Mouse (Mus musculus): ENCODE results near the gene Dtd1. TPM values are rescaled to one million over a fixed set of nuclear protein-coding genes. Genes with fewer than 3 reads are reported as not detected.

The Dtd1 gene
- polyA plus RNA-seq, 1 experiment = 44.7 TPM

DNA sequence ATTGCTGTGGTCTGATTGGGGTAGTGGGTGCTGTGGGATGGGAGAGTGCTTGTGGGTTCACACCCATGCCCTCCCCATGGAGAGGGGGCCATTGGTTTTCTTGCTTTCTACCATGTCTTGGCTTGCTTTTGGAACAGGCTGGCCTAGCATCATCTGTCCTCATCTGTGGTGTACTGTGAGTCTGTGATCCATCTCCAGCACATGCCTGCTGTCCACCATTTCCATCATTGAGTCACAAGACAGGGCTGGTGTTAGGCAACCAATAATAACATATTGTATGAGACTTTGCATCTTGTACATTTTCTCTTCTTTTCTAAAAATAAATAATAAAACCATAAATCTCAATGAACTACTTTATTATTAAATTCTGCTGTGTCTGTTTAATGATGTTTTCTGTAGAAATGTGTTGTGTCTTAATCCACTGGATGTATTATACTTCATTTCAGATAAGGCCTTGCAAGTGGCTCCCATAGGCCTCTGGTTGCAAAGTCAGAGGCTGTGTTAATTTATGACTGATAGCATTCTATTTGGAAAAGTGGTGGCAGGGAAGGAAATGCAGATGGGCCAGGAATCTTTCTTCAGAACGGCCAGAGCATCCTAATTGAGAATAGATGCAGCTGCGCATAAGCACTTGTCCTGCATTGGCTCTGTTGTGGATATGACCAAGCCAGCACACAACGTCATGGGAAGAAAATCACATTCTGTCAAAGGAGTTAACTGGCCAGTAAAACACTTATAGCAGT is 168.8 kb downstream of the Dtd1 start:
- no peak overlapping the region for H3K27ac ChIP-seq (ENCODE audit: insufficient read depth, low read length)
- H3K9me3 ChIP-seq (replicated peaks; ENCODE audit: control insufficient read depth, insufficient read depth, low read length, poor library complexity, severe bottlenecking) = no peaks in the 10 kb centered on the region
- H3K9ac ChIP-seq (ENCODE audit: low read depth, poor library complexity, severe bottlenecking) = no peak overlapping the region
- no peaks in the 10 kb centered on the region for H3K27me3 ChIP-seq (ENCODE audit: control insufficient read depth, insufficient read depth, low read length, poor library complexity, severe bottlenecking)
- no peaks in the 10 kb centered on the region for H3K4me1 ChIP-seq (ENCODE audit: control insufficient read depth, insufficient read depth, low read length)
- TF ChIP-seq CTCF (IDR thresholded peaks at IDR 0.05; ENCODE audit: low read depth, low read length) (no peak), EP300 (IDR thresholded peaks at IDR 0.05; ENCODE audit: insufficient read depth, low read depth, low read length) (no peak), POLR2A (IDR thresholded peaks at IDR 0.05; ENCODE audit: insufficient read depth, low read length) (no peak)
- no peak overlapping the region for H3K4me3 ChIP-seq (ENCODE audit: low read depth, low read length)
- H3K36me3 ChIP-seq (ENCODE audit: control insufficient read depth, insufficient read depth, low read length, poor library complexity, severe bottlenecking) = no peaks in the 10 kb centered on the region

DNA sequence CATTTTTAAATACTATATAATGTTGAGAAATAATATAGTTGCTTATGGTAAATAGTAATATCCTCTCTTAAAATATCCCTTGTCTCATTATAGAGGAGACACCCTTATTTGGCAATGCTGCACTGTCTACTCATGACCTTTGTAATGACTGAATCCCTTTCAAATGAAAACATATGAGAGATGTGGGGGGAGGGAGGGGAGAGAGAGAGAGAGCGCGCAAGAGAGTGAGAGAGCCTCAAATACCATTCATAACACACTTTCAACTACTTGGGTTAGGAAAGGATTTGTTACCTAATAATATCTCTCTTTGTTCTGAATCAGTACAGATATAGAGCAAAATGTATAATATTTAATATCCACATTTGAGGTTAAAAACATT is 169.4 kb downstream of the Dtd1 start:
- Histone ChIP-seq H3K4me1 (ENCODE audit: control insufficient read depth, insufficient read depth, low read length) (no peaks in the 10 kb centered on the region), H3K9me3 (replicated peaks; ENCODE audit: control insufficient read depth, insufficient read depth, low read length, poor library complexity, severe bottlenecking) (no peaks in the 10 kb centered on the region), H3K36me3 (ENCODE audit: control insufficient read depth, insufficient read depth, low read length, poor library complexity, severe bottlenecking) (no peaks in the 10 kb centered on the region), H3K27me3 (ENCODE audit: control insufficient read depth, insufficient read depth, low read length, poor library complexity, severe bottlenecking) (no peaks in the 10 kb centered on the region), H3K4me3 (ENCODE audit: low read depth, low read length) (no peak overlapping the region), H3K27ac (ENCODE audit: insufficient read depth, low read length) (no peak overlapping the region), H3K9ac (ENCODE audit: low read depth, poor library complexity, severe bottlenecking) (no peak overlapping the region)
- TF ChIP-seq EP300 (IDR thresholded peaks at IDR 0.05; ENCODE audit: insufficient read depth, low read depth, low read length) = no peak
- no peak for TF ChIP-seq CTCF (IDR thresholded peaks at IDR 0.05; ENCODE audit: low read depth, low read length)
- TF ChIP-seq POLR2A (IDR thresholded peaks at IDR 0.05; ENCODE audit: insufficient read depth, low read length) = no peak

DNA sequence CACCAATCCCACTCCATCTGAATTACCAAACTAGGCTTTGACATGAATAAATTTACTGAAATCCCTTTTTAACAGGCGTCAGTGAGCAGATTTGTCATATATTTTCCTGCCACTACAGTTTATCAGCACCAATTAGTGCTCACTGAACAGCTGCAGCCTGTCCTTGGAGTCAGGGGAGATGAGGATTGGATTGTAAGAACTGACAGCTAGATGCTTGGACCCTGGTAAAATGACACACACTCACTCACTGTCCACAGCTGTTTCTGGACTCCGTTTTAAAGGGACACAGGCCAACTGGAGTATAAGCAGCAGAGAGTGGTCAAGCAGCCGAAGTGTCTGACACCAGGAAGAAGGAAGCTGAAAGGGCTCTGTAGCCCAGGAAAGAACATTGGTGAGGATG is 169.9 kb downstream of the Dtd1 start:
- Histone ChIP-seq H3K4me1 (ENCODE audit: control insufficient read depth, insufficient read depth, low read length) (no peaks in the 10 kb centered on the region), H3K27me3 (ENCODE audit: control insufficient read depth, insufficient read depth, low read length, poor library complexity, severe bottlenecking) (no peaks in the 10 kb centered on the region), H3K9ac (ENCODE audit: low read depth, poor library complexity, severe bottlenecking) (no peak overlapping the region), H3K4me3 (ENCODE audit: low read depth, low read length) (no peak overlapping the region), H3K27ac (ENCODE audit: insufficient read depth, low read length) (no peak overlapping the region), H3K9me3 (replicated peaks; ENCODE audit: control insufficient read depth, insufficient read depth, low read length, poor library complexity, severe bottlenecking) (no peaks in the 10 kb centered on the region), H3K36me3 (ENCODE audit: control insufficient read depth, insufficient read depth, low read length, poor library complexity, severe bottlenecking) (no peaks in the 10 kb centered on the region)
- TF ChIP-seq POLR2A (IDR thresholded peaks at IDR 0.05; ENCODE audit: insufficient read depth, low read length) (no peak), CTCF (IDR thresholded peaks at IDR 0.05; ENCODE audit: low read depth, low read length) (no peak), EP300 (IDR thresholded peaks at IDR 0.05; ENCODE audit: insufficient read depth, low read depth, low read length) (no peak)

DNA sequence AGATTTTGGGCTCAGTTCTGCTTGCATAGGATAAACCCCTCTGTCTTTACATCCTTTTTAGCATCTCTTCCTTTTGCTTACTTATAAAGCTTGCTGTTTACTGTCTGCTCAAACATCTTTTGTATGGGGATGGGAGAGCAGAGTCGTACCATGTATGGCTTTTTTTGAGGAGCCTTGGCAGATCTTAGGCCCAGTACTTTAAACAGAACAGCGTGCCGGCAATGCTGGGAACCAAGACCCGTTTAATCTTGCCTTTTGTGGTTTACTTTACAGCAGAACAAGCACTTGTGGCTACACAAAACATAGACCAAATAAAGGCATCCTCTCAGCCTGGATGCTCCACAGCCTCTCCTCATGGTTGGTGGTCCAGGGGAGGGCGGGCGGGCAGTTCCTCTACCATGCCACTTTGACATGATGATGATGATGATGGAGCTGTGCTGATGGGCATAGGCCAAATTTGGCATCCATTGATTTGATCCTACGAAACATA is 170.8 kb downstream of the Dtd1 start:
- TF ChIP-seq POLR2A (IDR thresholded peaks at IDR 0.05; ENCODE audit: insufficient read depth, low read length) = no peak
- TF ChIP-seq CTCF (IDR thresholded peaks at IDR 0.05; ENCODE audit: low read depth, low read length) = no peak
- no peak for TF ChIP-seq EP300 (IDR thresholded peaks at IDR 0.05; ENCODE audit: insufficient read depth, low read depth, low read length)
- Histone ChIP-seq H3K4me3 (ENCODE audit: low read depth, low read length) (no peak overlapping the region), H3K9ac (ENCODE audit: low read depth, poor library complexity, severe bottlenecking) (no peak overlapping the region), H3K27ac (ENCODE audit: insufficient read depth, low read length) (no peak overlapping the region), H3K9me3 (replicated peaks; ENCODE audit: control insufficient read depth, insufficient read depth, low read length, poor library complexity, severe bottlenecking) (no peaks in the 10 kb centered on the region), H3K36me3 (ENCODE audit: control insufficient read depth, insufficient read depth, low read length, poor library complexity, severe bottlenecking) (no peaks in the 10 kb centered on the region), H3K27me3 (ENCODE audit: control insufficient read depth, insufficient read depth, low read length, poor library complexity, severe bottlenecking) (no peaks in the 10 kb centered on the region), H3K4me1 (ENCODE audit: control insufficient read depth, insufficient read depth, low read length) (no peaks in the 10 kb centered on the region)

DNA sequence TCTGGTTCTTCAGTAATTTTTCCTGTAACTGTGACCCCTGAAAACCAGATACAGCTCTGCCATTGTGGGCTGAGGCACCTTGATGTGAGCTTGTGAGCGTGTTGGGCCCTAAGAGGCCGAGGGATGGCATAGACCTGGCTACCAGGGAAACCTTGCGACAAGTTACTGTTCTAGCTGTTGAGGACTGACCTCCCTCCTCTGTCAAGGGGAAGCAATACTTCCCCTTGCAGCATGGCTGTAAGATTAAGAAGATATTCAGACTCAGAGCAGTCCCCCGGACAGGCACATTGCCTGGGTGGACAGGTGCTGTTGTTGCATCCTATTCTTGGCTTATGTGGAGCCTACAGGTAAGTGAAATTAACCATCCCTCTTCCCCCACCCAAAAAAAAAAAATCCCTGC is 172.1 kb downstream of the Dtd1 start:
- H3K9ac ChIP-seq (ENCODE audit: low read depth, poor library complexity, severe bottlenecking) = no peak overlapping the region
- H3K9me3 ChIP-seq (replicated peaks; ENCODE audit: control insufficient read depth, insufficient read depth, low read length, poor library complexity, severe bottlenecking) = no peaks in the 10 kb centered on the region
- H3K27ac ChIP-seq (ENCODE audit: insufficient read depth, low read length) = no peak overlapping the region
- H3K27me3 ChIP-seq (ENCODE audit: control insufficient read depth, insufficient read depth, low read length, poor library complexity, severe bottlenecking) = no peaks in the 10 kb centered on the region
- TF ChIP-seq EP300 (IDR thresholded peaks at IDR 0.05; ENCODE audit: insufficient read depth, low read depth, low read length) = no peak
- no peak for TF ChIP-seq CTCF (IDR thresholded peaks at IDR 0.05; ENCODE audit: low read depth, low read length)
- no peak for TF ChIP-seq POLR2A (IDR thresholded peaks at IDR 0.05; ENCODE audit: insufficient read depth, low read length)
- H3K4me3 ChIP-seq (ENCODE audit: low read depth, low read length) = no peak overlapping the region
- H3K4me1 ChIP-seq (ENCODE audit: control insufficient read depth, insufficient read depth, low read length) = no peaks in the 10 kb centered on the region
- no peaks in the 10 kb centered on the region for H3K36me3 ChIP-seq (ENCODE audit: control insufficient read depth, insufficient read depth, low read length, poor library complexity, severe bottlenecking)

DNA sequence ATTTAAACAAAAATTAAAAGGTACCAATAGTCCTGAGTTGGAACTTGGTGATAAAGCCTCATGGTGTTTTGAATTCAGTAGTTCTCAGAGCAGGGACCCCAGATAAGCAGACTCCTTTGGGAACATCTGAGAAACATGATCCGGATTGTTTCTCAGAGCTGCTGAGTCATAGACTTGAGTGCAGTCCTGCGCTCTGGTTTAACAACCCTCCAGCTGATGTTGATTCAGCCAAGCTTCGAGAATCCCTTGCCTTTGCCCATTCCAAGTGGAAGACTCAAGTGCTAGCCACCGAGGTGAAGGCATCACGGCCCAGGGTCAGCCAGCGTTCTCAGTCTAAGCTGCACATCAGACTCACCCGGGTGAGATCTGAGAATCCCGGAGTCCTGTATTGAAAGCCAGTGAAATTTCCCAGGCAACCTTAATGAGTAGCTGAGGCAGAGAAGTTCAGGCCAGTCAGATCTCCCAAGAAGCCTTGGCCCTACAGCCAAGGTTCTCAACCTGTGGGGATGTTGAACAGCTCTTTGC is 175.0 kb downstream of the Dtd1 start:
- Histone ChIP-seq H3K27ac (ENCODE audit: insufficient read depth, low read length) (no peak overlapping the region), H3K9ac (ENCODE audit: low read depth, poor library complexity, severe bottlenecking) (no peak overlapping the region), H3K4me3 (ENCODE audit: low read depth, low read length) (no peak overlapping the region), H3K36me3 (ENCODE audit: control insufficient read depth, insufficient read depth, low read length, poor library complexity, severe bottlenecking) (no peaks in the 10 kb centered on the region), H3K9me3 (replicated peaks; ENCODE audit: control insufficient read depth, insufficient read depth, low read length, poor library complexity, severe bottlenecking) (no peaks in the 10 kb centered on the region), H3K27me3 (ENCODE audit: control insufficient read depth, insufficient read depth, low read length, poor library complexity, severe bottlenecking) (no peaks in the 10 kb centered on the region), H3K4me1 (ENCODE audit: control insufficient read depth, insufficient read depth, low read length) (no peaks in the 10 kb centered on the region)
- no peak for TF ChIP-seq POLR2A (IDR thresholded peaks at IDR 0.05; ENCODE audit: insufficient read depth, low read length)
- no peak for TF ChIP-seq EP300 (IDR thresholded peaks at IDR 0.05; ENCODE audit: insufficient read depth, low read depth, low read length)

Data from ES-Bruce4 (cell line).